In genomic region chr17:29483282-29483681, GRCm38 (mm10) we compare ENCODE assay signal across 25 mouse cellular contexts.
"Had no signal": no experiment of that assay in that cellular context is flagged by ENCODE, and none has a peak within 500 bp of the region (broad histone marks: within the 10 kb centered on the region; RNA-seq: fewer than 3 reads in every experiment).

No protein-coding gene starts in this region.

- H3K27ac ChIP-seq: gastrocnemius, adult 2 months; heart, embryonic 10.5 days; hindbrain, embryonic 10.5 days; hindbrain, embryonic 12.5 days; hindbrain, embryonic 15.5 days; hindbrain, postnatal 0 days; kidney, embryonic 15.5 days; kidney, postnatal 0 days; limb, embryonic 13.5 days; limb, embryonic 15.5 days; liver, embryonic 12.5 days had no signal

- H3K27me3 ChIP-seq: heart, embryonic 12.5 days; hindbrain, embryonic 12.5 days; hindbrain, embryonic 15.5 days; kidney, embryonic 15.5 days; limb, embryonic 13.5 days; limb, embryonic 15.5 days had no signal

- H3K4me2 ChIP-seq: heart, embryonic 12.5 days; hindbrain, embryonic 12.5 days; hindbrain, embryonic 15.5 days; kidney, embryonic 15.5 days; limb, embryonic 13.5 days; limb, embryonic 15.5 days; liver, embryonic 12.5 days had no signal

- ATAC-seq: hindbrain, postnatal 0 days; liver, embryonic 12.5 days had no signal

- H3K9ac ChIP-seq: heart, embryonic 12.5 days; hindbrain, embryonic 12.5 days; hindbrain, embryonic 15.5 days; kidney, embryonic 15.5 days; limb, embryonic 13.5 days; limb, embryonic 15.5 days; liver, embryonic 12.5 days had no signal

- DNase-seq: gastrocnemius, adult 2 months; gastrocnemius, postnatal 10 days; gastrocnemius, postnatal 25 days; heart, adult 18-20 months; heart, postnatal 10 days; heart, postnatal 4 days; kidney, adult 11 months; kidney, adult 2 months; kidney, adult 9 months; kidney, postnatal 14 days; kidney, postnatal 36 days; layer of hippocampus, adult 9-11 months; layer of hippocampus, postnatal 36 days; left cerebral cortex, postnatal 4 days had no signal

- H3K4me3 ChIP-seq: gastrocnemius, adult 2 months; heart, embryonic 10.5 days; heart, embryonic 12.5 days; hindbrain, embryonic 10.5 days; hindbrain, embryonic 12.5 days; hindbrain, embryonic 15.5 days; kidney, embryonic 15.5 days; limb, embryonic 13.5 days; limb, embryonic 15.5 days; liver, embryonic 12.5 days had no signal

- H3K4me1 ChIP-seq: heart, embryonic 10.5 days; hindbrain, embryonic 12.5 days; hindbrain, embryonic 15.5 days; kidney, embryonic 15.5 days; limb, embryonic 15.5 days had no signal

- H3K36me3 ChIP-seq: heart, embryonic 10.5 days; heart, embryonic 12.5 days; hindbrain, embryonic 10.5 days; hindbrain, embryonic 12.5 days; hindbrain, embryonic 15.5 days; kidney, embryonic 15.5 days; limb, embryonic 13.5 days; limb, embryonic 15.5 days; liver, embryonic 12.5 days had no signal

- H3K9me3 ChIP-seq: hindbrain, embryonic 15.5 days; kidney, embryonic 15.5 days had no signal
